Mouse (Mus musculus) embryo, embryonic 11 days (tissue): ENCODE data around the gene Rfesd.

Experiments
- DNase-seq: peaks from one replicate; pipeline ENCODE4 v3.0.0-alpha.2; 2015

Gene Rfesd

DNA sequence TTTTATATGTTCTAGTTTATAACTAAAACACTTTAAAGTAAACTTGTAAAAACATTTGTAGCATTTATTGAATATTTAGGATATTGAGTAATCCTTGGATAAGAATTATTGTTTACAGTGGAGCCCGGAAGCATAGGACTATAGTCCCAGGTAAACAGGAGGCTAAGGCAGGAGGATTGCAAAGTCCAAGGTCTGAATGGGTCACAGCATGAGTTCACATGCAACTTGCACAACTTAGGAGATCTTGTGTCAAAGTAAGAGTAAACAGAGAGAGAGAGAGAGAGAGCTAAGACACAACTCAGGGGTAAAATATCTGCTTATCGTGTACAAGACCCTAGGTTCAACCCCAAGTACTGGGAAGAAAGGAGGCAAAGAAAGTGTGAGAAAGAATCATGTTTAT lies 41.9 kb downstream of the Rfesd start:
- no peak for DNase-seq

DNA sequence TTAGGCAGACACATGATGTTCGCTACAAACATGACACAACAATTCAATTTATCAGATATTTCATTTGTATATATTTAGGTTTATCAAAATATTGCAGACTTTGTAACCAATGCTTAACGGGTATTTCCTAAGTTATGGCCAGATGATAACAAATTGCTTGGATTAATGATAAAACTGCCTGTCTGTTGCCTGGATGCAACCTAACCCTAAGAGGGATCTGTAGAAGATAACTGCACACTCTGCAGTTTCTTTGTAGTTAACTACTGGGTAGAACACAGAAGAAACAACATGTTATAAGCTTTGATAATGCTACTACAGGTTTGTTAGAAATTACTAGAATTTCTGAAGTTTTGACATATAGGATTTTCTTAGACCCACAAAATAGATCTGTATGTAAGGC lies 42.3 kb downstream of the Rfesd start:
- DNase-seq, result no peak

DNA sequence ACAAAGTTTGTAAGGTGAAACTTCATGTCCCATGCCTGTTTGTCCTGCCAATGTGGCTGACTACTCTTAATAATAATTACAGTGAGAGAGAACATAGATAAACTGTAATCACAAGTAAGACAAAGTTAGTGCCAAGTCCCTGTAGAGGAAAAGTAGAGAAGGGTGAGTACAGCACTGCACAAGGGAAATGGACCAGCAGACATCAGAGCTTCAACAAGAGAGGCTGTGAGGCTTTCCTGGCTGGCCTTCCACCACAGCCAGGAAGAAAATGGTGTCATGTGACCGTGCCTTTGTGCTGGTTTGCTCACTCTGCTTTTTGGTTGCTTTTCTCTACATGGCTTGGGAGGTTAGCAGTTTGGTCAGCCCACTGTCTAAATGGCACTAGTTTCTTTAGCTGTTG lies 42.9 kb downstream of the Rfesd start:
- DNase-seq, result no peak

DNA sequence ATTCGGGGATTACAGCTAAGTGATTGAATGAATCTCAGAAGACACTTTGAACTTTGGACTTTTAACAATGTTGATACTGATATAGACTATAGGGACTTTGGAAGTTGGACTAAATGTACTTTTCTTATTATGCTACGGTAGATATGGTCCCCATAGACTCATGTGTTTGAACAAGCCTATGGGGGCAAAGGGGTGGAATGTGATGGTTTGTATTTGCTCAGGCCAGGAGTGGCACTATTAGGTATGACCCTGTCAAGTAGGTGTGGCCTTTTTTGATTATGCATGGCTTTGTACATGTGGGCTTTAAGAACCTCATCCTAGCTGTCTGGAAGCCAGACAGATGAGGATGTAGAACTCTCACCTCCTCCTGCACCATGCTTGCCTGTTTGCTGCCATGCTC lies 44.0 kb downstream of the Rfesd start:
- DNase-seq, result no peak

DNA sequence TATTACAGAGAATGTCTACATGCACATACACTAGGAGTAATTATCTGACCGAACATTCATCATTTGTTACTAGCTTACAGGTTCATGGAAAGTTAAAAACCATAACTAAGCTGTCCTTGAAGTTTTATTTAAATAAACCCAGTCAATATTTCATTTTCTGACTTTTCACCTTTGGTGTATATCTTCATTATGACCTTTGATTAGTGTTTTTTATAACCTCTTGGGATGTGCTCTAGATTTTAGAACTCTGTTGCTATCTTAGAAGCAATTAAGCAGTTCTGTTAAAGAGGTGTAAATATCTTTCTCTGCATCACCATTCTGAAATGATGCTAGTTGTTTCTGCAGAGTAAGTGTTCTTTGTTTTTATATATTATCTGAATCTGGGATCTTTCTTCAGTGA lies 51.7 kb downstream of the Rfesd start, which contains the start of gene Spata9:
TSS of gene Spata9 (plus strand) at position 301 of the 400 bp plus-strand sequence.
- no peak for DNase-seq

DNA sequence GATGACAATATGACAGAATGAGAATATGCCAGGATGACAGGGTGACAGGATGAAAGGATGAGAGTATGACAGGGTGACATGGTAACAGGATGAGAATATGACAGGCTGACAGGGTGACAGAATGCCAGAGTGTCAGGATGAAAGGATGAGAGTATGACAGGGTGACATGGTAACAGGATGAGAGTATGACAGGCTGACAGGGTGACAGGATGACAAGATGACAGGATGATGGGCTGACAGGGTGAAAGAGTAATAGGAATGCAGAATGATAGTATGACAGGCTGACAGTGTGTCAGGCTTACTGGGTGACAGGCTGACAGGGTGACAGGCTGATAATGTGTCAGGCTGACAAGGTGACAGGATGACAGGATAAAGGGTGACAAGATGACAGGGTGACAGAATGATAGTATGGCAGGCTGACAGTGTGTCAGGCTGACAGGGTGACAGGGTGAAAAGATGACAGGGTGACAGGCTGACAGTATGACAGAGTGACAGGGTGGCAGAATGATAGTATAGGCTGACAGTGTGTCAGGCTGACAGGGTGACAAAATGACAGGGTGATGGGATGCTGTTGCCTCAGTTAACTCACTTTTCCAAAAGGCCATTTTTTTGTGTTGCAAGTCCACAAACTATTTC lies 63.0 kb downstream of the Rfesd start:
- DNase-seq, result no peak
